Mouse (Mus musculus) liver, postnatal 0 days (tissue): ENCODE results near the gene Tlk1. TPM values are rescaled to one million over a fixed set of nuclear protein-coding genes. Genes with fewer than 3 reads are reported as not detected.

Source experiments
- ATAC-seq: fragments of 200-750 bp; cut with Nextera tagmentation; 2 replicates; pipeline ENCODE4 v1.8.0; 2017; ENCODE audit warnings: mild to moderate bottlenecking, moderate library complexity
- DNase-seq: peaks from one replicate; pipeline ENCODE4 v3.0.0-alpha.2; 2016
- H3K27ac ChIP-seq: fragments of 300-500 bp; sonication (generic); 2 replicates; pipeline ENCODE4 v1.5.1; 2014; ENCODE audit warnings: antibody characterized with exemption, moderate library complexity, mild to moderate bottlenecking, low read depth
- H3K27me3 ChIP-seq: fragments of 300-500 bp; sonication (generic); 2 replicates; pipeline ENCODE4 v1.6.1; 2014; ENCODE audit warnings: low read length, control low read depth, mixed read lengths; ENCODE audit not compliant: insufficient read depth
- H3K36me3 ChIP-seq: fragments of 300-500 bp; sonication (generic); replicated peaks from 2 replicates; pipeline ENCODE4 v1.6.1; 2014; ENCODE audit warnings: mild to moderate bottlenecking, control low read depth, low read length, moderate library complexity, mixed read lengths; ENCODE audit not compliant: insufficient read depth
- H3K4me1 ChIP-seq: fragments of 300-500 bp; sonication (generic); 2 replicates; pipeline ENCODE4 v1.6.1; 2014; ENCODE audit warnings: antibody characterized with exemption, mild to moderate bottlenecking, control low read depth; ENCODE audit not compliant: insufficient read depth
- H3K4me2 ChIP-seq: fragments of 300-500 bp; sonication (generic); 2 replicates; pipeline ENCODE4 v1.6.1; 2014; ENCODE audit warnings: low read depth, mild to moderate bottlenecking, low read length, moderate library complexity, mixed read lengths
- H3K4me3 ChIP-seq: fragments of 300-500 bp; sonication (generic); 2 replicates; pipeline ENCODE4 v1.5.1; 2014; ENCODE audit warnings: low read depth, low read length
- H3K9ac ChIP-seq: fragments of 300-500 bp; sonication (generic); replicated peaks from 2 replicates; pipeline ENCODE4 v1.6.1; 2014; ENCODE audit warnings: mild to moderate bottlenecking, moderate library complexity
- H3K9me3 ChIP-seq: fragments of 300-500 bp; sonication (generic); 2 replicates; pipeline ENCODE4 v1.6.1; 2016; ENCODE audit warnings: mild to moderate bottlenecking, control low read depth, low read length, mixed read lengths
- CTCF ChIP-seq: sonication (generic); IDR thresholded peaks from 2 replicates; pipeline ENCODE4 v1.5.1; 2016; ENCODE audit warnings: antibody characterized with exemption, low read depth
- EP300 ChIP-seq: IDR thresholded peaks from 2 replicates; pipeline ENCODE4 v1.6.1; 2016; ENCODE audit warnings: antibody characterized with exemption, low read depth, mild to moderate bottlenecking
- WGBS: fragments of 180-500 bp; shearing (Covaris S2); extraction: QIAGEN DNeasy Blood & Tissue Kit; methylation state at CpG from one replicate; pipeline ENCODE4 v1.1.7; 2014; ENCODE audit not compliant: insufficient replicate concordance; 5-methylcytosine and 5-hydroxymethylcytosine counted together
- polyA plus RNA-seq: library from polyadenylated mRNA; unstranded; fragments of >200 nt; fragmentation: Nextera tagmentation; extraction: Ambion mirVana; gene quantifications from 2 replicates; pipeline ENCODE4 v1.2.1, GENCODE M21; 2015

The Tlk1 gene
- polyA plus RNA-seq, 1 experiment from 2014 or later, result 25.3 TPM

- DNase-seq (no peak), ATAC-seq (no peak)
- 49% methylated on average over 5 of the region's 5 CpGs for WGBS
- no peaks in the 10 kb centered on the region for H3K36me3 ChIP-seq
- H3K27ac ChIP-seq, result peak overlapping the region; percentile 55
- H3K4me2 ChIP-seq, result peak overlapping the region; percentile 27
- no peak overlapping the region for H3K9ac ChIP-seq
- H3K4me3 ChIP-seq, result no peak overlapping the region
- H3K27me3 ChIP-seq, result no peaks in the 10 kb centered on the region
- TF ChIP-seq CTCF (no peak), EP300 (peak; percentile 56; the same call in 1 of the 2 replicates)
- peaks cover 46% of the 10 kb centered on the region for H3K4me1 ChIP-seq
- H3K9me3 ChIP-seq, result no peaks in the 10 kb centered on the region
Measured at GRCm38 (mm10) chr2:70829946-70830610, 4.5 kb upstream of the Tlk1 start.

- Histone ChIP-seq H3K9ac (no peak overlapping the region; the same call in 1 of the 2 replicates), H3K9me3 (no peaks in the 10 kb centered on the region), H3K36me3 (no peaks in the 10 kb centered on the region), H3K27me3 (no peaks in the 10 kb centered on the region), H3K4me1 (peaks cover 48% of the 10 kb centered on the region), H3K4me3 (no peak overlapping the region), H3K4me2 (peak overlapping the region; percentile 83), H3K27ac (peak overlapping the region; percentile 100)
- no peak for TF ChIP-seq CTCF
- peak; percentile 76 for TF ChIP-seq EP300
- ATAC-seq, result no peak
- WGBS, result 58% methylated on average over 8 of the region's 8 CpGs
- peak; percentile 17 for DNase-seq
Measured at GRCm38 (mm10) chr2:70827780-70828179, 2.3 kb upstream of the Tlk1 start.

GRCm38 (mm10) chr2:70826436-70827230, 1.1 kb upstream of the Tlk1 start:
- no peak for DNase-seq
- Histone ChIP-seq H3K4me3 (peak overlapping the region; percentile 95), H3K27ac (peak overlapping the region; percentile 100), H3K4me1 (peaks cover 53% of the 10 kb centered on the region), H3K4me2 (peak overlapping the region; percentile 83), H3K36me3 (no peaks in the 10 kb centered on the region), H3K9ac (peak overlapping the region; percentile 52), H3K27me3 (no peaks in the 10 kb centered on the region), H3K9me3 (no peaks in the 10 kb centered on the region)
- TF ChIP-seq EP300, result peak; percentile 86
- no peak for TF ChIP-seq CTCF
- WGBS, result 51% methylated on average over 8 of the region's 8 CpGs
- peak; percentile 35 for ATAC-seq

GRCm38 (mm10) chr2:70824838-70825370, 624 bp downstream of the Tlk1 start:
- Histone ChIP-seq H3K27ac (peak overlapping the region; percentile 100), H3K36me3 (no peaks in the 10 kb centered on the region), H3K9me3 (no peaks in the 10 kb centered on the region), H3K27me3 (no peaks in the 10 kb centered on the region), H3K4me3 (peak overlapping the region; percentile 95), H3K4me1 (peaks cover 39% of the 10 kb centered on the region), H3K4me2 (peak overlapping the region; percentile 83), H3K9ac (peak overlapping the region; percentile 98)
- TF ChIP-seq EP300, result no peak
- no peak for TF ChIP-seq CTCF
- DNase-seq, result peak; percentile 83
- ATAC-seq, result peak; percentile 47
- under 1% methylated on average over 37 of the region's 59 CpGs for WGBS

GRCm38 (mm10) chr2:70823926-70824800, 1.4 kb downstream of the Tlk1 start:
- TF ChIP-seq CTCF, result peak; percentile 76
- peak; percentile 27; the same call in 1 of the 2 replicates for TF ChIP-seq EP300
- Histone ChIP-seq H3K27ac (peak overlapping the region; percentile 100), H3K9ac (peak overlapping the region; percentile 98), H3K4me1 (peaks cover 34% of the 10 kb centered on the region), H3K36me3 (no peaks in the 10 kb centered on the region), H3K4me2 (peak overlapping the region; percentile 83), H3K27me3 (no peaks in the 10 kb centered on the region), H3K9me3 (no peaks in the 10 kb centered on the region), H3K4me3 (peak overlapping the region; percentile 95)
- 3% methylated on average over 27 of the region's 27 CpGs for WGBS
- no peak for ATAC-seq
- no peak for DNase-seq
